Mouse (Mus musculus): ENCODE measurements around the gene Ccdc73.
"Not testable (repeated sequence)": the region's sequence is repeated elsewhere in the genome, so short reads cannot be mapped to it uniquely, and the experiment has no call there.

Gene Ccdc73

GRCm38 (mm10) chr2:104867282-104867855 is at the start of gene Ccdc73:
Gene Ccdc73 (plus strand): TSS chr2:104867805.
- DNase-seq = no peak

GRCm38 (mm10) chr2:104818763-104819162 is 48.8 kb upstream of the Ccdc73 start:
- not testable (repeated sequence) for DNase-seq

- DNase-seq = no peak
Measured at GRCm38 (mm10) chr2:104826191-104826590, 41.4 kb upstream of the Ccdc73 start.

GRCm38 (mm10) chr2:104832486-104832885 is 35.1 kb upstream of the Ccdc73 start:
- no peak for DNase-seq

- no peak for DNase-seq
Measured at GRCm38 (mm10) chr2:104840974-104841373, 26.6 kb upstream of the Ccdc73 start.

- no peak for DNase-seq
Measured at GRCm38 (mm10) chr2:104841736-104842135, 25.9 kb upstream of the Ccdc73 start.

- DNase-seq = no peak
Measured at GRCm38 (mm10) chr2:104842559-104842958, 25.0 kb upstream of the Ccdc73 start.

GRCm38 (mm10) chr2:104846638-104847414 is 20.8 kb upstream of the Ccdc73 start:
- DNase-seq = no peak

GRCm38 (mm10) chr2:104847645-104848044 is 20.0 kb upstream of the Ccdc73 start:
- peak in 1 of 2 experiments; percentile 29 for DNase-seq

- DNase-seq = peak in 1 of 2 experiments; percentile 10
Measured at GRCm38 (mm10) chr2:104848235-104849161, 19.1 kb upstream of the Ccdc73 start.

- DNase-seq = peak; percentile 42 to 59
Measured at GRCm38 (mm10) chr2:104849276-104849990, 18.2 kb upstream of the Ccdc73 start, which contains the start of gene Prrg4. Gene Prrg4 (minus strand): TSS chr2:104849876.

GRCm38 (mm10) chr2:104849991-104850359 is 17.6 kb upstream of the Ccdc73 start:
- DNase-seq = no peak

- DNase-seq = no peak
Measured at GRCm38 (mm10) chr2:104851686-104852085, 15.9 kb upstream of the Ccdc73 start.

GRCm38 (mm10) chr2:104852546-104852945 is 15.1 kb upstream of the Ccdc73 start:
- DNase-seq = no peak

- no peak for DNase-seq
Measured at GRCm38 (mm10) chr2:104854836-104855235, 12.8 kb upstream of the Ccdc73 start.

GRCm38 (mm10) chr2:104855732-104856131 is 11.9 kb upstream of the Ccdc73 start:
- no peak for DNase-seq

GRCm38 (mm10) chr2:104856218-104856617 is 11.4 kb upstream of the Ccdc73 start:
- DNase-seq = no peak

- DNase-seq = not testable (repeated sequence)
Measured at GRCm38 (mm10) chr2:104858083-104858482, 9.5 kb upstream of the Ccdc73 start.

- DNase-seq = no peak
Measured at GRCm38 (mm10) chr2:104859060-104859459, 8.5 kb upstream of the Ccdc73 start.

- no peak for DNase-seq
Measured at GRCm38 (mm10) chr2:104860426-104860825, 7.2 kb upstream of the Ccdc73 start.

- DNase-seq = no peak
Measured at GRCm38 (mm10) chr2:104864176-104864860, 3.3 kb upstream of the Ccdc73 start.

- no peak for DNase-seq
Measured at GRCm38 (mm10) chr2:104869101-104869500, 1.5 kb downstream of the Ccdc73 start.
